Mouse (Mus musculus) spleen, adult 18-20 months (tissue): Measurements from ENCODE around the gene Tnpo2.
A peak's percentile ranks its signal among the peaks of the same experiment; 100 is the strongest.
"Not testable (repeated sequence)": the region's sequence is repeated elsewhere in the genome, so short reads cannot be mapped to it uniquely, and the experiment has no call there.

Source experiments
- DNase-seq, 2 experiments: peaks; one replicate each; pipeline ENCODE4 v3.0.0; 2022; ENCODE audit warnings: mixed read lengths in 2 of 2

The Tnpo2 gene

DNA sequence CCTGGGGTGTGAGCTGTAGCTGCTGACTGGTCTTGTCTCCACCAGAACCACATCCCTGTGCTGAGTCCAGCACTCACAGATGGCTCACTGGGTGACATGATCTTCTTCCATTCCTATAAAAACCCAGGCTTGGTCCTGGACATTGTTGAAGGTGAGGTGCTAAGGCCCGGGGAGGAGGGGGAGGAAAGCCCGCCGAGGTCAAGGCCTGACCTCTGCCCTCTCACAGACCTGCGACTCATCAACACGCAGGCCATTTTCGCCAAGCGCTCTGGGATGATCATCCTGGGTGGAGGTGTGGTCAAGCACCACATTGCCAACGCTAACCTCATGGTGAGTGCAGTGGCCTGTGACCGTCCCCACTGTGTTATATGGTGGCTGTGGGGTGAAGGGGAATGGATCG, 37.5 kb downstream of the Tnpo2 start:
- DNase-seq = no peak

DNA sequence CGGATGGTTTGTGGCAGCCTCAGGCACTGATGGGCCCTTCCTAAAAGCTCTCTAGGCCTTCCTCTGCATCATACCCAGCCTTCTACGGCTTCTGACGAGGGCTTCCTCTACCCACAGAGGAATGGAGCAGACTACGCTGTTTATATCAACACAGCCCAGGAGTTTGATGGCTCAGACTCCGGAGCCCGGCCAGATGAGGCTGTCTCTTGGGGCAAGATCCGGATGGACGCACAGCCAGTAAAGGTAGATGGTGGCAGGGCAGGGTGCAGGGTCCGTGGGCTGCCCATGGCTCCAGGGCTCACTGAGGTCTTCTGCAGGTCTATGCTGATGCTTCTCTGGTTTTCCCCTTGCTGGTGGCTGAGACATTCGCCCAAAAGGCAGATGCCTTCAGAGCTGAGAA, 37.9 kb downstream of the Tnpo2 start:
- DNase-seq = no peak

DNA sequence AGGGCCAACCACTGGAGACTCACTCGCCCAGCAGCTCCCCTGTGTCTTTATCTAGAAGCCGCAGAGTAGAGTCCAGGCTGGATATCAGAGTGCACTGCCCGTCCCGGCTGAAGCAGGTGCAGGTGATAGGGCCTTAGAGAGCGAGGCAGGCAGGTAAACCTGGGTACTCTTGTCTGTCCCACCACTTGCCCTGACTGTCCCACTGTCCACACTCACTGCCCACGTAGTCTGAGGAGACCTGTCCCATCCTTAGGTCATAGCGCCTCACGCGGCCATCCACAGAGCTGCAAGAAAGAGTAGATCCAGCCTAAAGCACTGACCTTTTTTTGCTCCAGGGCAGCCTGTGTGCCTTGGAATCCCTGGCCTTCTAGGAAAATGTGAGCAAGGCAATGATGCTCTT, 39.3 kb downstream of the Tnpo2 start:
- DNase-seq = no peak

DNA sequence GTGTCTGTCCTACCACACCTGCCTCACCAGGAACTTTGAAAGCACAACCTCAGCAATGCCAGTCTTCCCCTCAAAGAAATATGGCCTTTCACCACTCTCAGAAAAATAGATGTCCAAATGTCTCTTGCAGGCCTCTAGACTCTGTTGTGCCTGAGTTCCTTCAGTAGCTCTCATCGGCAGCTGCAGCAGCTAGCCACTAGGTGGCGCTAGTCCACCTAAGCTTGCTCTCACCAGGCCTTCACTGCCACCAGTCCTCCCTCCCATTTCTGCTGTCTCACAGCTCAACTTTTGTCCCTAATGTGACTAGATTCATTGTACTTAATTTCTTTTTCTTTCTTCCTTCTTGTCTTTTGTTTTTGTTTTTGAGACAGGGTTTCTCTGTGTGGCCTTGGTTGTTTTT, 40.3 kb downstream of the Tnpo2 start:
- peak; percentile 58 to 67 for DNase-seq

DNA sequence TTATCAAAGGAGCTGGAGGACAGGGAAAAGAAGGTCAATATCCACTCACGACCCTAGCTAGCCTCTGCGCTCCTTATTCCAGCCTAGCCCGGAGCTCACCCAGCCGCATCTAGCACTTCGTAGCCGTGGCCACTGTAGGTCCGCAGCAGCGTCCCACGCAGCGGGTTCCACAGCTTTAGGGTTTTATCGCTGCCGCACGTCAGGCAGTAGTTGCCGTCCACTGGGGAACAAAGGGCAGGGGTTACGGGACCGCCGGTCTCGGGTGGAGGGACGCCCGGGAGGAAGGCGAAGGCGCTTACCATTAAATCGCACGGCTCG, 43.5 kb downstream of the Tnpo2 start:
- DNase-seq = no peak

DNA sequence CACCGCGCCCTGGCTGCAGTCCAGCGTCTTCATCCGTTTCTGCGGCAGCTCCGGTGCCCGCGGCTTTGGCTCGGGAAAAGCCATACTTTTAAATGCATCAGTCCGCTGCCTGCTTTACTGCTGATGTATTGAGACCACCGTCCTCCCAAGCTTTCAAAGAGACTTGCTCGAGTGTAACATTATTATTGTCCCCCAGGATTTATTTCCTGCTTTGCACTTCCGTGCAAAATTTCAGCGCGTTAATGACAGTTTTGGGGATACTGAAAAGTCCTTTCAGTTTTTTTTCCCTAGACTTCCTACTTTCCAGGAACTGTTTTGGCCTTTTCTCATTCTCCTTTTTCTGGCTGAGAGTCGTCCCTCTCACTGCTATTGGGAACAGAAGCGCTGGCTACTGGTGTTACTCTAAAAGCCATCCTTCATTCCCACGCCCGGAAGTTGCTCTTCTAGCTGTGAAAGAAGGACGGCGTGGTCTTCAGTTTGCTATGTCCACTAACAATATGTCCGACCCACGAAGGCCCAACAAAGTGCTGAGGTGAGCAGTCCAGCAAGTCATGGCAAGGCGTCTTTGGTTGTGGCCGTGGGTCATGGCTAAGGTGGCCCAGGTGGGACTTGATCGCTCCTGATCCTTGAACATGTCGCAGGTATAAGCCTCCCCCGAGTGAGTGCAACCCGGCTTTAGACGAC, 44.0 kb downstream of the Tnpo2 start, which contains the start of gene Wdr83os:
Wdr83os (plus strand) TSS at position 209 of the 684 bp plus-strand sequence.
- DNase-seq = peak in 1 of 2 experiments; percentile 65

DNA sequence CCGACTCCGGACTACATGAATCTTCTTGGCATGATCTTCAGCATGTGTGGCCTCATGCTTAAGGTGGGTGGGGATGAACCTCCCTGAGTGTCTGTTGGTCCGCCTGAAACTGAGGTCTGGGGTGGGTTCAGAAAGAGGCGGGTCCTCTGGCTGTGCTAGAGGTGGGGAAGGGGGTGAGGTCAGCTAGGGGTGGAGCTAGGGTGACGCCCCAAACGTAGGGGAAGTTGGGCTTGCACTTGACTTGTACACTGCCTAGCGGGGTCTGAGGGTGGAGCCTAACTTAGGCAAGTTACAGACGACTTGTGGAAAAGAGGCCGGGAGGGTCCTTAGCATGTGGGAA, 44.5 kb downstream of the Tnpo2 start, which contains the start of gene Wdr83:
Wdr83 (minus strand) TSS at position 91 of the 340 bp plus-strand sequence.
- DNase-seq = peak in 1 of 2 experiments; percentile 69

DNA sequence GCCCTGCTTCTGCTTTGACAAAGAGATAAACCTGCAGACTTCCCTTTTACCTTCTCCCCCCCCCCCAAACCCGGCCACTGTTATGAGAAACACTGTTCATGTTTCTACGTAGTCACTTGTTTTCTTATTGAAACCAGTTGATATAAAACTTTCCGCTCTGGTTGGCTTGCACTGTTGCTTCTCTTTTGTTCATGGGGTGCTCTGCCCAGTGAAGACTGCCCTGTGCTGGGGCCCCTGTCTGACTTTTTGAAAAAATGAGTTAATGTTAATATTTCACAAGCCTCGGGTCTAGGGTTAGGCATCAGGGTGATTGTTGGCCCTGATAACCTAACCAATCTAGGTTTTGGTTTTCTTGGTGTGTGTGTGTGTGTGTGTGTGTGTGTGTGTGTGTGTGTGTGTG, 45.5 kb downstream of the Tnpo2 start:
- DNase-seq = not testable (repeated sequence)

DNA sequence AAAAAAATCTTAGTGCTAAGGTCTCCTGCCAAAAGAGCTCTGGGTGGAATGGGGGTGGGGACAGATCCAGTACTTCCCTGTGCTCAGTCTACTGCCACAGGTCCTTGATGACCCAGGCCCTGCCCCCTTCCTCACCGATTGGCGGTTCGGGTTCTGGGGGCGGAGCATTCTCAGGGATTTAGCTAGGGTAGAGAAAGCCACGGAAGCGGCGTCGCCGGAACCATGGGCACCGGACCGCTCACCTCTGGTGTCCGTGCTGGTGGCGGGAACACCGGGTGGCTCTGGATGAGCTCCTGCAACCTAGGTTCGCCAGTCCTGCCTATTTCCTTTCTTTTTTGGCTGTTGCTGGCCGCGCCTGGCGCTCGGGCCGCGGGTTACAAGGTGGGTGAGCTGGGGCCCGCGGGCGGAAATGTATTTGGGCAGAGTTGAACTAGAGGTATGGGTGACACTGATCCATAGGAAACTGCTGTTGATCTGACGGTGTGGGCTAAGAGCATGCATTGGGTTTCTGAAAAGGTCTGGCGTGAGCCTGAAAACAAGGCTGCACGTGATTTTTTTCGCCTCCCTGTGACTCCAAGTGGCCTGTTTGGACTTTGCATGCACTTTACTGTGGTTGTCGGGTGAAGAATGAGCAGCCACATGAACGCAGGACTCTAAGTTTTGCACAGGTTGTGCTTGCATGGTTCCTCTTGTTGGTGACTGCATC, 46.5 kb downstream of the Tnpo2 start, which contains the start of gene Man2b1:
Man2b1 (plus strand) TSS at position 163 of the 706 bp plus-strand sequence.
- peak; percentile 82 to 84 for DNase-seq

DNA sequence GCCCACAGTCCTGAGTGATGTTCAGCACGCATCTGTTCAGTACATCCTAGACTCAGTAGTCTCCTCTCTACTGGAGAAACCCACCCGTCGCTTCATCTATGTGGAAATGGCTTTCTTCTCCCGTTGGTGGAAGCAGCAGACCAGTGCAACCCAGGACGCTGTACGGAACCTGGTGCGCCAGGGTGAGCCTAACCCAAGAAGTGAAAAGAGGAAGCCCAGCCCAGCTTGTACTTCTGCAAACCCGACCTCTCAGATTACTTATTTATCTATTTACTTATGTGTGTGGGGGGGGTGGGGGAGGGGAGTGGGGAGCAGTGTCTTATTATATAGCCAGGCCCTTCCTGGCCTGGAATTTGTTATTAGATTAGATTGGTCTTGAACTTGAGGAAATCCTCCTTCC, 47.9 kb downstream of the Tnpo2 start:
- peak; percentile 32 to 36 for DNase-seq

DNA sequence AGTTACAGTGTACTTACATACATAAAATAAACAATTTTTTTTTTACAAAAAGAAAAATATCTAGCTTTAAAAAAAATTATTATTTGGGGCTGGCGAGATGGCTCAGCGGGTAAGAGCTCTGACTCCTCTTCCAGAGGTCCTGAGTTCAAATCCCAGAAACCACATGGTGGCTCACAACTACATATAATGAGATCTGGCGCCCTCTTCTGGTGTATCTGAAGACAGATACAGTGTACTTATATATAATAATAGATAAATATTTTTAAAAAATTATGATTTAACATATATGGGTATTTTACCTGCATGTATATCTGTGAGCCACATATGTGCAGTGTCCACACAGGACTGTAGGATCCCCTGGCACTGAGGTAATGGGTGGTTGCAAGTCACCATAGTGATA, 49.5 kb downstream of the Tnpo2 start:
- no peak for DNase-seq

DNA sequence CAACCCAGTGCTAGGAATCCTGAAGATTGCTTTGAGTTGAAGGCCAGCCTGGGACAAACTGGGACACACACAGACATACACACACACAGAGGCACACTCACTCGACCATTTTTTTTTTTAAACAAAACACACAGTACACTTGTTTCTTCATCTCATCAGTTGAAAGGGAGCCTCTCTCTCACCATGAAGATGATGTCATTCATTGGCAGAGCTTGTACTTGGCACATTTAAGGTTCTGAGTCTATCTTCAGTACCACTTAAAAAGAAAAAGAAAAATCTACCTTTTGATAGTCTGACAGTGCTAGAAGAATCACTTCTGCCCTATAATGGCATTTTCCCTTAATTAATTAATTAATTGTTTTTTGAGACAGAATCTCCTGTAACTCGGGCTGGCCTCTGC, 52.1 kb downstream of the Tnpo2 start:
- DNase-seq = no peak

DNA sequence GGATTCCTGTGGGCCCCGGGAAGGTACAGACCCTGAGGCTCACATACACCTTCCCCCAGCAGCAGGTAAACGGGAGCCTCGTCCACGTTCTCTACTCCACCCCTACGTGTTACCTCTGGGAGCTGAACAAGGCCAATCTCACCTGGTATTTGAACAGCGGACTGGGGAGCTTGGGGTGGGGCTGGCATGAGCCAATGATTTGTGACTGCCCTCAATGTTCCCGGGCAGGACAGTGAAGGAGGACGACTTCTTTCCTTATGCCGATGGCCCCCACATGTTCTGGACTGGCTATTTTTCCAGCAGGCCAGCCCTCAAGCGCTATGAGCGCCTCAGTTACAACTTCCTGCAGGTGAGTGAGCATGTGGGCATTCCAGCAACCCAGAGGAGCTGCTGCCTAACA, 54.1 kb downstream of the Tnpo2 start:
- peak in 1 of 2 experiments; percentile 0 for DNase-seq

DNA sequence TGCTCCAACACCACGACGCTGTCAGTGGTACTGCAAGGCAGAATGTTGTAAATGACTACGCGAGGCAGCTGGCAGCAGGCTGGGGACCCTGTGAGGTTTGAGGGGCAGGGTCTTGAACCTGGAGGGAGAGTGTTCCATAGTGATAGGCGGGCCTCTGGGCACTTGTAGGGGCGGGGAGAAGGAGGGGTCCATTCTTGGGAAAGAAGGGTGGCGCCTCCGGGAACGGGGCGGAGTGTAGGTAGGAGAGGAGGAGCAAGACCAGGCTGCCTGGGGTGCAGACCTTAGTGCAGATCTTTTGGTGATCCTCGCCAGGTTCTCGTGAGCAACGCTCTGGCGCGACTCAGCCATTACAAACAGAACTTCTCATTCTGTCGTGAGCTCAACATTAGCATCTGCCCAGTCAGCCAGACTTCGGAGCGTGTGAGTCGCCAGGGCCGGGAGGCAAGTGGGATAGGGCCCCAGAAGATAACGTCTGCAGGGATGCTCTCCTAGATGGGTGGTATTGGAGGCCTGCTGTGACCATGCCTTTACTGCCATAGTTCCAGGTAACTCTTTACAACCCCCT, 54.9 kb downstream of the Tnpo2 start:
- peak in 1 of 2 experiments; percentile 0 for DNase-seq

DNA sequence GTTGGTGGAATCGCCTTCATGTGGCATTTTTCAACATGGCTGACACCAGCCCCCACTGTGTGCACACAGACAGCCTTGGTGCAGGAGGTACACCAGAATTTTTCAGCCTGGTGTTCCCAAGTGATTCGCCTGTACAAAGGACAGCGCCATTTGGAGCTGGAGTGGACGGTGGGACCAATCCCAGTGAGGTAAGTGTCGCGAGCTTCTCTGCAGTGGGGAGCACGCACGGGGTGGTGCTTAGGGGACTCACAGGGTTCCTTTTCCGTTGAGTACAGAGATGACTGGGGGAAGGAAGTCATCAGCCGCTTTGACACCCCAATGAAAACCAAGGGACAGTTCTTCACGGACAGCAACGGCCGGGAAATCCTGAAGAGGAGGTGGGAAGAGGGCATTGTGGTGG, 58.3 kb downstream of the Tnpo2 start:
- DNase-seq = no peak

DNA sequence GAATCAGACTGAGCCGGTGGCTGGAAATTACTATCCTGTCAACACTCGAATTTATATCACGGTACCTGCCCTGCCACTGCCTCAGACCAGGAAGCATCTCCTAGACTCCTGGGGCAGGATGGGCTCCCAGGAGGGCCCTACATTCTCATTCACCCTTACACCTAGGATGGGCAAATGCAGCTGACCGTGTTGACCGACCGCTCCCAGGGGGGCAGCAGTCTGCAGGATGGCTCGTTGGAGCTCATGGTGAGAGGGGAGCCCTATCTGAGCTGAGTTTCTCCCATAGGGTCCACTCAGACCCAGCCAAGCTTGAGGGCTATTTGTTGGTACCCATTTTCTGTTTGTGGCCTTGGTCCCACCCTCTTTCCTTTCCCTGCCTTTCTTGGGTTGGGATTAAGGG, 58.9 kb downstream of the Tnpo2 start:
- DNase-seq = no peak

DNA sequence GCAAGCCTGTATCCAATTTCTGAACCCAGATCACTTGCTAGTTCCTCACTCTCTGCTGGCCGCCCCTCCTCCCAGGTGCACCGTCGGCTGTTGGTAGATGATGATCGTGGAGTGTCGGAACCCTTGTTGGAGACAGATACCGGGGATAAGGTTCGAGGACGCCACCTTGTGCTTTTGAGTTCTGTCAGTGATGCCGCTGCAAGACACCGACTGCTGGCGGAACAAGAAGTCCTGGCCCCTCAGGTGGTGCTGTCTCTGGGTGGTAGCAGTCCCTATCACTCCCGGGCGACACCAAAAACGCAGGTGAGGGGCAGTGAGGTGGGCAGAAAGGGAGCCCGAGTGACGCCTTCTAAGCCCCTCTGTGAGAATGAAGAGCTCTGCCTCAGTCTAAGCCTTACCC, 59.5 kb downstream of the Tnpo2 start:
- no peak for DNase-seq

DNA sequence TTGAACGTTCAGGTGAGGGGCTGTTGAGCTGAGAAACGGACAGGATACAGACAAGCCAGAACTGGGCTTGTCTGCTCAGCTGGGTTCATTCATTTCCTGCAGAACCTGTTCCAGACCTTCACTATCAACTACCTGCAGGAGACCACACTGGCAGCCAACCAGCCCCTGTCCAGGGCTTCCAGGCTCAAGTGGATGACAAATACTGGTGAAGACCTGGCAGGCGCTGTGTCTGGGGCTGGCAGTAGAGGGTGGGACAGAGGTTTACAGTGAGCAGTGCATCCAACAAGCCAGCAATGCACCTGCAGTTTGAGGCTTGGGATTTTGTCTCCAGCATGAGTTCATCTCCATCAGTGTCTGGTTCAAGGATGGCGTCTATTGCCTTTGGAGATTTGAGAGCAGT, 60.1 kb downstream of the Tnpo2 start:
- no peak for DNase-seq

DNA sequence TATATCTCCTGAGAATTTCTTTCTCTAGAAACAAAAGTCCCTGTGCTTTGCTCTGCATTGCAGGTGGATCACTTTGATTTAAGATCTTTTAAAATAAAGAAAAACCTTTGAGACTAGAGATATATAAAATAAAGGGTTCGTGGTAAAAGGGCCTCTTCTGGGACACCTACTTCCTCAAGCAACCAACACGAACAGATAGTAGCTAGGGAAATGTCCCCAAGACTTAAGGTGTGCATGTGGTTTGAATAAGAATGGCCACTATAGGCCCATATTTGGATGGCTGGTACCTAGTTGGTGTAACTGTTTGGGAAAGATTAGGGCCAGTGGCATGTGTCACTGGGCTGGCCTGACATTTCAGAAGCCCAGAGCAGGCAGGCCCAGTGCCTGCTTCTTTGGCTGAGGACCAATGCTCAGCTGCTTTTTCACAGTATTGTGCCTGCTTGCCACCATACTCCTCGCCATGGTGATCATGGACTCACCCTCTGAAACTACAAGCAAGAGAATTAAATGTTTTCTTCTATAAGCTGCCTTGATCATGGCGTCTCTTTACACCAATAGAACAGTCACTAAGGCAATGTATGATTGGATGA, 63.5 kb downstream of the Tnpo2 start:
- no peak for DNase-seq
